Mouse (Mus musculus) heart, embryonic 16.5 days (tissue): ENCODE data around the gene Pacsin2. TPM values are rescaled to one million over a fixed set of nuclear protein-coding genes. Genes with fewer than 3 reads are reported as not detected.

Experiments used
- ATAC-seq: fragments of 200-750 bp; cut with Nextera tagmentation; replicated peaks from 2 replicates; pipeline ENCODE4 v1.8.0; 2017; ENCODE audit warnings: moderate number of reproducible peaks; ENCODE audit not compliant: insufficient read depth, low FRiP score; ENCODE audit errors: extremely low read depth
- H3K27ac ChIP-seq: fragments of 300-500 bp; sonication (generic); 2 replicates; pipeline ENCODE4 v1.5.1; 2014; ENCODE audit warnings: mild to moderate bottlenecking, low read length, control low read depth, moderate library complexity
- H3K27me3 ChIP-seq: fragments of 300-500 bp; sonication (generic); 2 replicates; pipeline ENCODE4 v1.6.1; 2014; ENCODE audit warnings: low read length, mixed read lengths; ENCODE audit not compliant: control insufficient read depth, insufficient read depth
- H3K36me3 ChIP-seq: fragments of 300-500 bp; sonication (generic); 2 replicates; pipeline ENCODE4 v1.6.1; 2014; ENCODE audit not compliant: control insufficient read depth, insufficient read depth
- H3K4me1 ChIP-seq: fragments of 300-500 bp; sonication (generic); 2 replicates; pipeline ENCODE4 v1.6.1; 2014; ENCODE audit warnings: low read length, mixed read lengths; ENCODE audit not compliant: control insufficient read depth, insufficient read depth
- H3K4me2 ChIP-seq: fragments of 300-500 bp; sonication (generic); 2 replicates; pipeline ENCODE4 v1.6.1; 2014; ENCODE audit warnings: low read depth, mild to moderate bottlenecking, control low read depth, low read length
- H3K4me3 ChIP-seq: fragments of 300-500 bp; sonication (generic); 2 replicates; pipeline ENCODE4 v1.5.1; 2014; ENCODE audit warnings: mild to moderate bottlenecking, control low read depth, low read length
- H3K9ac ChIP-seq: fragments of 300-500 bp; sonication (generic); 2 replicates; pipeline ENCODE4 v1.6.1; 2014; ENCODE audit warnings: low read length, control low read depth
- H3K9me3 ChIP-seq: fragments of 300-500 bp; sonication (generic); replicated peaks from 2 replicates; pipeline ENCODE4 v1.6.1; 2016; ENCODE audit warnings: low read length; ENCODE audit not compliant: control insufficient read depth
- WGBS: fragments of 180-500 bp; shearing (Covaris S2); extraction: QIAGEN DNeasy Blood & Tissue Kit; methylation state at CpG from one replicate; pipeline ENCODE4 v1.1.7; 2014; 5-methylcytosine and 5-hydroxymethylcytosine counted together
- polyA plus RNA-seq: library from polyadenylated mRNA; unstranded; fragments of >200 nt; fragmentation: Nextera tagmentation; extraction: Ambion mirVana; gene quantifications from 2 replicates; pipeline ENCODE4 v1.2.1, GENCODE M21; 2015

The Pacsin2 gene
- polyA plus RNA-seq, 1 experiment from 2014 or later = 73.3 TPM

DNA sequence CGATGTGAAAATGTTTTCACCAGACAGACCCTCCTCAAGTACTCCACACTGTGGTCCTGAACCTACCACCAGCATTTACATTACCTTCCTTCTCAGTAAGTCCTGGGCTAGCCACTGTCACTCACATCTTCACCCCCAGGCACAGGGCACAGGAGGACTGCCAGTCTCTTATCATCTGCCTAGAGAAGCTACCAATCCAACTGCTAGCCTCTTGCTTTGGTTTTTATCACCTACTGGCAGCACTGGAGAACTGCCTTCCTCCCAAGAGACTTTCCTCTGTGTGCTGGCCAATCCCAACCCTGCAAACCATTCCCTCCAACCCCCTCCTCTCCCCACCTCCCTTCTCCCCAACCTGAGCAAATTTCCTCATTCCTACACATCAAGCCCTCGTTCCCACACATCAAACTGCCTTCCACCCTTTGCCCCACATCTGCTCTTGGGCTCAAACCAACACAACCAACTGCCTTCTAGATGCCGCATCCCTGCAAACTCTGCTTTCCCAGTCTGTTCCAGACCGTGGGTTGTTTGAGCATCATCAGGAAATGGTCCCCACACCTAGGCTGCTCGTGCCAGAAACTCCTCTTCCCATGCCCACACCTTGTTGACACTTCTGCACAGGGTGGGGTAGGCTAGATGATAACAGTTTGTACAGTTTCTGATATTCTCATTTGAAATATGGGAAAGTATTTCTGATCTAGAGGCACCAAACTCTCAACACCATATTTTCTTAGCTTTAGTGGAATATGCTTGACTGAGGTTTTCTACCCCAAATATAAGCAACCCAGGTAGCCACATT lies 40.6 kb downstream of the Pacsin2 start:
- H3K36me3 ChIP-seq = no peaks in the 10 kb centered on the region
- peaks cover 62% of the 10 kb centered on the region for H3K4me1 ChIP-seq
- H3K9me3 ChIP-seq = no peaks in the 10 kb centered on the region
- H3K27me3 ChIP-seq = no peaks in the 10 kb centered on the region
- H3K9ac ChIP-seq = no peak overlapping the region
- peak; percentile 42; the same call in 1 of the 2 replicates for ATAC-seq
- 63% methylated on average over 5 of the region's 5 CpGs for WGBS
- no peak overlapping the region for H3K4me2 ChIP-seq
- no peak overlapping the region for H3K4me3 ChIP-seq
- peak overlapping the region; percentile 22 for H3K27ac ChIP-seq

DNA sequence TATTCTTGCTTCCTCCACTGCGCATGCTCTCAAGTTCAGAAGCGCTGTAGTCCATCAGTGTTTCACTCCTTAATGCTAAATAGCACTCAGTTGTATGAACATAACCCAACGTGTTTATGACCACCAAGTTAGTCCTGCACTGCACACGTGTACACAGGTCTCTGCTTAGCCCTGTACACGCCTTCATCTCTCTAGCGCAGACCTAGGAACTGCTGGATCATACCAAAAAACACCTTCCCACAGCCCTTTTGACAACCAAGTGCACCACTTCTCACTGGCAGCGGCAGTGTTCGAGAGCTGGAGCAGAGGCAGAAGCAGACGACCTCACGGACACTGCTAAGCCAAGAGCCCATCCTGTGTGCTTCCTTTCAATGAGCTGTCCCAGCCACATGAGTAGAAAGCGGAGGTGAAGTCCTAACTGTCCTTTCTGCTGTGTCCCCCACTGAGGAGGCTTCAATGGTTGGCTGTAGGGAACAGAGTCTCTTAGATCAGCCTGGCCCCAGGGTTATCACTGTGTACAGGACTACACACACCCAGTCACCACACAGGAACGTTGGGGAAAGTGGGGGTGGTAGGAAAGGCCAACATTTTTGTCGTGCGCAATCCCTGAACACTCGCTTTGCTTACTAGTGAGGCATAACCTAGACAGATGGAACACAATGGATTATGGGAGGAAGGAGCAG lies 42.0 kb downstream of the Pacsin2 start:
- Histone ChIP-seq H3K4me3 (no peak overlapping the region), H3K27ac (peak overlapping the region; percentile 71), H3K36me3 (no peaks in the 10 kb centered on the region), H3K4me1 (peaks cover 68% of the 10 kb centered on the region), H3K27me3 (no peaks in the 10 kb centered on the region), H3K9me3 (no peaks in the 10 kb centered on the region), H3K4me2 (peak overlapping the region; percentile 27; the same call in 1 of the 2 replicates), H3K9ac (no peak overlapping the region)
- ATAC-seq = 0 out of 2 replicates have a peak, but pooled peaks have one; percentile 10
- WGBS = 69% methylated on average over 15 of the region's 15 CpGs

DNA sequence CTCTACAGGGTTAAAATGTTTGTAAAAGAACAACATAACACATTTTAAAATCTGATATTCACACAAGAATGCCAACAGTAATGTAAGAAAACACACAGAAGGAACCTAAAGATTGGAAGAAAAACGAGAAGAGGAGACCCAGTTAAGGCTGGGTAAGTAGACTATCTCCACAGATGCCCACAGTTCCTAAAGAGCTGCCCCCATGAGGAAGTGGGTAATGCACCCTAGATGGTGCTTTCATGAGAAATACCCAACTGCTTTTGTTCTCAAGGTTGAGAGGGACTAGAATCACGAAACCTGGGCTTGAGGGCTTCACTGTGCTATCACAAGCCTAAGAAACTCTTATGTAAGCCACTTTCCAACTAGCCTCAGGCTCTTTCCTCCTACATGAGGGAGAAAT lies 44.8 kb downstream of the Pacsin2 start:
- Histone ChIP-seq H3K4me3 (no peak overlapping the region), H3K4me2 (no peak overlapping the region), H3K27ac (no peak overlapping the region; the same call in 1 of the 2 replicates), H3K9ac (no peak overlapping the region), H3K27me3 (no peaks in the 10 kb centered on the region), H3K4me1 (peaks cover 58% of the 10 kb centered on the region), H3K36me3 (no peaks in the 10 kb centered on the region), H3K9me3 (no peaks in the 10 kb centered on the region)
- ATAC-seq = no peak
- 76% methylated on average over 2 of the region's 2 CpGs for WGBS

DNA sequence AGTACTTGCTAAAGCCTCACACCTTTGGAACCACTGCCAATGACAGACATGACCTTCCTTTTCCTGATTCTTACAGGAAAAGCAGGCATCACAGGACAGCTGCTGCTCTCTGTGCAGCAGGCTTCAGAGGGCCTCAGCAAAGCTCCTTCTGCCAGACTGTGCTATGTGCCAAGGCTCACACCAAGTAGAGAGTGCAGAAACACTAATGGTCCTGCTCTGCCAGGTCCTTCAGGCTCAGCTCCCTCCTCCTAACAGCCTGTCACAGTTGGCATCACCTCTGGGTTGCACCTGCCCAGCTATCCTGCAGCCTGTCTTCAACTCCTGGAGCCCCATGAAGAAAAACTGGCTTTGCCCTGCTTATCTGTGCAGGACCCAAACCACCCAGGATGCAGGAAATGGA lies 45.7 kb downstream of the Pacsin2 start:
- no peak overlapping the region for H3K4me3 ChIP-seq
- peaks cover 53% of the 10 kb centered on the region for H3K4me1 ChIP-seq
- peak overlapping the region; percentile 14; the same call in 1 of the 2 replicates for H3K27ac ChIP-seq
- no peaks in the 10 kb centered on the region for H3K27me3 ChIP-seq
- no peak for ATAC-seq
- no peak overlapping the region for H3K4me2 ChIP-seq
- no peaks in the 10 kb centered on the region for H3K9me3 ChIP-seq
- 0 out of 2 replicates have a peak overlapping the region, but pooled peaks have one; percentile 1 for H3K9ac ChIP-seq
- no peaks in the 10 kb centered on the region for H3K36me3 ChIP-seq

DNA sequence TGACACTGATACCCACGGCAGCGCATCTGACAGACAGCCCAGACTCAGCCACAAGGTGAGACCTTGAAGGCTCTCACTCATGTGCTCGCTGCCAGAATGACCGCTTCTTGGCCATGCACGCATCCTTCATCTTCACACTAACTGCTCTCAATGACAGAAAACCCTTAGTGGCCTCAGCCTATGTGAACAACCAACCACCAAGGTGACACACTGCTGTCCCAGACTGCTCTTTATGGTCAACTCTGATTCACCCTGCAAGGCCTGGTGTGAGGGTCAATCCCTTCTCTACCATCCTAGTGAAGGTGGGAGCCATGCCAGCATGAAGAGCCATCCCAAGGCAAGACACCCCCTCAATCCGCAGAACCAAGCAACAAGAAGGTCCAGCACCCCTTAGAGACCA lies 46.5 kb downstream of the Pacsin2 start:
- Histone ChIP-seq H3K9ac (peak overlapping the region; percentile 49), H3K4me3 (no peak overlapping the region), H3K9me3 (no peaks in the 10 kb centered on the region), H3K27ac (peak overlapping the region; percentile 28), H3K4me2 (peak overlapping the region; percentile 28; the same call in 1 of the 2 replicates), H3K36me3 (no peaks in the 10 kb centered on the region), H3K27me3 (no peaks in the 10 kb centered on the region), H3K4me1 (peaks cover 46% of the 10 kb centered on the region)
- WGBS = 73% methylated on average over 6 of the region's 6 CpGs
- no peak for ATAC-seq

DNA sequence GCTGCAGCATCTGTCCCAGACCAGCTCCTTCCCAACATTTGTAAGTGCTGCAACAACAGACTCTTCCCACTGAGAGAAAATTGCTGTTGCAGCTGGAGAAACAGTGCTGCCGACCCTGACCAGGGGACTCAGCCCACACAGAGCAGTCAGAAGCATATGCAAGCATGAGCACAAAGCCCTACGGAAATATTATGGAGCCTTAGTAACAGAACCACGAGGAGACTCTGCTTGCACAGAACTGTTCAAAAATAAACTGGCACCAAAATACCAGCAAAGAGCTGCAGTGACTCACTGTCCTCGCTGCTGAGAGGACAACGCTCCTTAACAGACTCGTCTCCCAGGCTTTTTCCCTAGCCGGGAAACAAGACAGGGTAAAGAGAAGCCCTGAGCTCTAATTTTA lies 47.0 kb downstream of the Pacsin2 start:
- WGBS = 34% methylated on average over 7 of the region's 7 CpGs
- H3K4me3 ChIP-seq = no peak overlapping the region
- H3K9ac ChIP-seq = peak overlapping the region; percentile 49
- H3K27ac ChIP-seq = peak overlapping the region; percentile 28
- H3K9me3 ChIP-seq = no peaks in the 10 kb centered on the region
- H3K4me1 ChIP-seq = peaks cover 41% of the 10 kb centered on the region
- peak overlapping the region; percentile 28; the same call in 1 of the 2 replicates for H3K4me2 ChIP-seq
- H3K36me3 ChIP-seq = no peaks in the 10 kb centered on the region
- ATAC-seq = no peak
- no peaks in the 10 kb centered on the region for H3K27me3 ChIP-seq

DNA sequence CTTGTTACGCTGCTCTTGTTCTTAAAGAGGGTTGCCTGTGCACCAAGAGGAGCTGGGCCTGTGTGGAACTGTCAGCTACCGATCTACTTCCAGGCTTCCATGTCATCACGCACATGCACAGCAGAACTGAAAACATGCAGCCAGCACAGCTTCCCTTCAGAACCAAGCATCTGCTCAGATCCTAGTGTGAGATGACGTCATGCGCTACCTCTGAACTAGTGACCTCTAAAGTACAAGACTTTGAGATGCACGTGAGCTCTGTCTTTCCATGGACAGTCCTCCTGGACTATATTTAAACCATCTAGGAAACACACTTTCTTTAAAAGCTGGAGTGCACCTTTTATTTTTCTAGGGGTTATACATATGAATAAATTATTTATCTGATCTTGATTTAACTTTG lies 49.0 kb downstream of the Pacsin2 start:
- 52% methylated on average over 6 of the region's 6 CpGs for WGBS
- ATAC-seq = no peak
- H3K36me3 ChIP-seq = no peaks in the 10 kb centered on the region
- H3K4me1 ChIP-seq = peaks cover 46% of the 10 kb centered on the region
- H3K27ac ChIP-seq = no peak overlapping the region
- no peak overlapping the region for H3K4me2 ChIP-seq
- no peaks in the 10 kb centered on the region for H3K27me3 ChIP-seq
- no peaks in the 10 kb centered on the region for H3K9me3 ChIP-seq
- H3K9ac ChIP-seq = no peak overlapping the region
- H3K4me3 ChIP-seq = no peak overlapping the region

DNA sequence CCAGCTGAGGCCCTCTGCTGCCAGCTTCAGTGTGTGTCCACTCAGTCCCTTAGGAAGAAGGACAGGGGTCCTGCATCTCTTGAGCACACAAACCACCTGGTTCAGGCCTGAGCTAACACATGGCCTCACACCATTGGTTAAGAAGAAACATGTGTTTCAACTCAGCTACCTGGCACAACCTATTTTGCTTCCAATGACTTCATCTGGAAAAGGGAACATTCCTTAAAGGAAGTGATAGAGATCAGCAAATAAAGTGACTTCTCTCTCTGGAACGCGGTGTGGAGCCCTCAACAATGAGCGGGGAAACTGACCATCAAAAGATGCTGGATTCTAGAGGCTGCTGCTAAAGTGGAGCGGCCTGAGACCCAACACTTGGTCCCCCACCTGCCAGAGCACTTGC lies 52.8 kb downstream of the Pacsin2 start:
- H3K4me1 ChIP-seq = peaks cover 42% of the 10 kb centered on the region
- ATAC-seq = no peak
- H3K4me3 ChIP-seq = no peak overlapping the region
- H3K9ac ChIP-seq = no peak overlapping the region
- no peaks in the 10 kb centered on the region for H3K36me3 ChIP-seq
- H3K4me2 ChIP-seq = no peak overlapping the region
- no peaks in the 10 kb centered on the region for H3K27me3 ChIP-seq
- H3K9me3 ChIP-seq = no peaks in the 10 kb centered on the region
- WGBS = 68% methylated on average over 4 of the region's 4 CpGs
- no peak overlapping the region for H3K27ac ChIP-seq

DNA sequence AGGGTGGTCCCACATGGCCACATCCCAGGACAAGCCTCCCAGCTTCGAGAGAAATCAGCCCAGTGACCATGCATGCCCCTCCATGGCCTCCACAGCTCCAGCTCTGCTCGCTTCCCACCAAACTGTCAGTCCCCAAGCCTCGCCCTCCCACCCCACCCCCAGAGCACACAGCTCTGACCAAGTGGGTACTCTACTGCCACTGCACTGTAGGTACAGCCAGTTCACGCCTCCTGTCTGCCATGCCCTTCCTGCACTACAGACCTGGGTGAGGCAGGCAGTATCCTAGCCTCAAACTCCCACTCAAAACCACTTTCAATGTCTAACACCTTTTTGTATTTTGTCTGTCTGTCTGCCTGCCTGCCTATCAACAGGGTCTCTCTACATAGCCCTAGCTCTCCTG lies 53.7 kb downstream of the Pacsin2 start:
- 65% methylated on average over 4 of the region's 4 CpGs for WGBS
- peaks cover 42% of the 10 kb centered on the region for H3K4me1 ChIP-seq
- no peak overlapping the region for H3K9ac ChIP-seq

More for the DNA sequence above, 53.7 kb downstream of the Pacsin2 start:
- Histone ChIP-seq H3K27ac (peak overlapping the region; percentile 66), H3K36me3 (no peaks in the 10 kb centered on the region), H3K9me3 (no peaks in the 10 kb centered on the region; the same call in 1 of the 2 replicates), H3K27me3 (no peaks in the 10 kb centered on the region), H3K4me2 (no peak overlapping the region), H3K4me3 (no peak overlapping the region)
- no peak for ATAC-seq
